Mouse (Mus musculus) midbrain, embryonic 10.5 days (tissue): Measurements from ENCODE around the gene Zfp536. TPM values are rescaled to one million over a fixed set of nuclear protein-coding genes. Genes with fewer than 3 reads are reported as not detected.

Experiments used
- DNase-seq: peaks from one replicate; pipeline ENCODE4 v3.0.0-alpha.2; 2017; ENCODE audit warnings: low spot score
- H3K27ac ChIP-seq: fragments of 300-500 bp; sonication (generic); replicated peaks from 2 replicates; pipeline ENCODE4 v1.5.1; 2016; ENCODE audit warnings: mild to moderate bottlenecking
- H3K27me3 ChIP-seq: fragments of 300-500 bp; sonication (generic); 2 replicates; pipeline ENCODE4 v1.6.1; 2016; ENCODE audit warnings: low read depth, mild to moderate bottlenecking; ENCODE audit not compliant: poor library complexity, severe bottlenecking
- H3K36me3 ChIP-seq: fragments of 300-500 bp; sonication (generic); 2 replicates; pipeline ENCODE4 v1.6.1; 2016; ENCODE audit warnings: mild to moderate bottlenecking, moderate library complexity
- H3K4me1 ChIP-seq: fragments of 300-500 bp; sonication (generic); 2 replicates; pipeline ENCODE4 v1.6.1; 2016
- H3K4me3 ChIP-seq: fragments of 300-500 bp; sonication (generic); 2 replicates; pipeline ENCODE4 v1.5.1; 2016; ENCODE audit warnings: mild to moderate bottlenecking, moderate library complexity
- H3K9me3 ChIP-seq: fragments of 300-500 bp; sonication (generic); replicated peaks from 2 replicates; pipeline ENCODE4 v1.6.1; 2016; ENCODE audit warnings: mild to moderate bottlenecking
- WGBS: fragments of 180-500 bp; shearing (Covaris S2); methylation state at CpG from one replicate; pipeline ENCODE4 v1.1.7; 2016; 5-methylcytosine and 5-hydroxymethylcytosine counted together
- polyA plus RNA-seq: library from polyadenylated mRNA; unstranded; fragments of >200 nt; fragmentation: Nextera tagmentation; extraction: Ambion mirVana; gene quantifications from 2 replicates; pipeline ENCODE4 v1.2.1, GENCODE M21; 2016

Zfp536 gene
- polyA plus RNA-seq, 1 experiment from 2014 or later, result 31.0 TPM

DNA sequence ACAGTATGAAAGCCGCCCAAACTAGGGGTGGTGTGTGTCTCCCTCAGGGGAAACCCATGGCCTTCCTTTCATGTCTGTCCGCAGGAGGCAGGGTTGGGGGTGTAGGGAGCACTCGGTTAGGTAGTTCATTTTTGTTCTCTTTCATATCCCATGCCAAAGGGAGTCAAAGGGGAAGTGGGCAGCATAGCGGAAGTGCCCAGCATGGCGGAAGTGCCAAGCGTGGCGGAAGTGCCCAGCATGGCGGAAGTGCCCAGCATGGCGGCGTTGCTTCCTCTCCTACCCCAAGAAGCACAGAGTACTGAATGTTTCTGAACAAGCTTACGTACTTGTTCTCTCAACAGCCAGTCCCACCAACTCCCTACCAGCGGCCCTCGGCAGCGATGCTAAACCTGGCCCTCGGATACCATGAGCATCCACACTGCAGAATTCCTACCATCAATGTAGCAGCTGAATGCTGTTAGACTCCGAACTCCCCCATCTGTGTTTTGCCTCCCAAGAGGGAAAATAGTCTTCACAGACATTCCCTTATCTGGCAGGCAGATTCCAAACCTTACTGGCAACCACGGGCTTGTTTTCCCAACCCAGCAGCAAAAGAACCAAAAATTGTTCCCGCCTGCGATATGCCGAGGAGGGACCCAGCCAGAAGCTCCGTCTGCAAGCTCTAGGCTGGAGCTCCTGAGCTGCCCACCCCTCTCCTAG lies 125.4 kb downstream of the Zfp536 start:
- no peak overlapping the region for H3K4me3 ChIP-seq
- peaks cover 50% of the 10 kb centered on the region for H3K36me3 ChIP-seq
- DNase-seq, result no peak
- H3K27me3 ChIP-seq, result no peaks in the 10 kb centered on the region
- no peaks in the 10 kb centered on the region for H3K9me3 ChIP-seq
- peaks cover 34% of the 10 kb centered on the region for H3K4me1 ChIP-seq
- H3K27ac ChIP-seq, result peak overlapping the region; percentile 52; the same call in 1 of the 2 replicates
- WGBS, result 93% methylated on average over 21 of the region's 21 CpGs

- 40% methylated on average over 12 of the region's 12 CpGs for WGBS
- Histone ChIP-seq H3K36me3 (peaks cover 26% of the 10 kb centered on the region), H3K27ac (no peak overlapping the region), H3K27me3 (no peaks in the 10 kb centered on the region), H3K4me1 (peaks cover 25% of the 10 kb centered on the region), H3K9me3 (no peaks in the 10 kb centered on the region), H3K4me3 (no peak overlapping the region)
- no peak for DNase-seq
Measured at GRCm38 (mm10) chr7:37639740-37640397, 133.6 kb downstream of the Zfp536 start.

DNA sequence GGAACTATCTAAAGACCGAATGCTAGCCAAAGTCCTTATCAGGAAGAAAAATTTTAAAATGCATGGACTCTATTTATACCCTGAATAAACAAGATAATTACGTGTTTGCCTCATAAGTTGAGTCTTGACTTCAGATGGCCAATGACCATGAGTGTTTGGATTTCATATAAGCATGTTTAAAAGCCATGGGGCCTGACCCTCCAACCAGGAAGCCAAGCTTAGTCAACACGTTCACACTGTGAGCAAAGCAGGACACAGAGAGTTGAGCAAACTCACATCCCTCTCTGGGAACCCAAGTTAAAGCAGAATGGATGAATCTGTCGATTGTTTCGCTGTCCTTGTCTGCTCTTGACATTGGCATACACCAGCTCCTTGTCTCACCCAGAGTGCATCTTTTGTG lies 138.6 kb downstream of the Zfp536 start:
- Histone ChIP-seq H3K36me3 (peaks cover 10% of the 10 kb centered on the region; the same call in 1 of the 2 replicates), H3K27me3 (no peaks in the 10 kb centered on the region), H3K4me3 (no peak overlapping the region), H3K4me1 (peaks cover 5% of the 10 kb centered on the region), H3K9me3 (no peaks in the 10 kb centered on the region), H3K27ac (no peak overlapping the region)
- 86% methylated on average over 5 of the region's 5 CpGs for WGBS
- no peak for DNase-seq

DNA sequence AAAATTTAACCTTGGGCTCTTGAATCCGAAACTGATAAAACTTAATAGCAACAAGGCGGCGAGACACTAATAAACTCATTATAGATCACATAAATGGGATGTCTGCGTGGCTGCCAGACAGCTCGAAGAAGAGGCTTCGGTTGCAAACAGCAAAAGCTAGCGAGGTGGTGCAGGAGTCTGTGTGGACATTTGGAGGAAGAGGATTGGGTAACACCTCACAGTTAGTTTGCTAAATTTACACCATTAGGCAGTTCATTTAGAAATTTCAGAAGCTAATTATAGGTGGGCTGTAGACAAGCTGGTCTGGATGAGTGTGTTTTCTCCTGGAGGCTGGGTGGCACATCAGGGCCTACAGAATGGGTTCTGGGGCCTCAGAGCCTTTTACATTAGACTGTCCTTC lies 143.0 kb downstream of the Zfp536 start:
- H3K9me3 ChIP-seq, result no peaks in the 10 kb centered on the region

GRCm38 (mm10) chr7:37627897-37628510 lies 145.4 kb downstream of the Zfp536 start:
- Histone ChIP-seq H3K27me3 (peaks cover 24% of the 10 kb centered on the region), H3K27ac (no peak overlapping the region), H3K4me3 (no peak overlapping the region), H3K36me3 (no peaks in the 10 kb centered on the region), H3K9me3 (no peaks in the 10 kb centered on the region), H3K4me1 (peaks cover 27% of the 10 kb centered on the region)
- no peak for DNase-seq
- WGBS, result 83% methylated on average over 6 of the region's 6 CpGs

More for the DNA sequence above, 143.0 kb downstream of the Zfp536 start:
- H3K27ac ChIP-seq, result no peak overlapping the region
- no peak overlapping the region for H3K4me3 ChIP-seq
- 90% methylated on average over 7 of the region's 7 CpGs for whole genome bisulfite sequencing
- DNase-seq, result no peak
- H3K4me1 ChIP-seq, result peaks cover 9% of the 10 kb centered on the region
- H3K27me3 ChIP-seq, result peaks cover 12% of the 10 kb centered on the region
- H3K36me3 ChIP-seq, result no peaks in the 10 kb centered on the region

DNA sequence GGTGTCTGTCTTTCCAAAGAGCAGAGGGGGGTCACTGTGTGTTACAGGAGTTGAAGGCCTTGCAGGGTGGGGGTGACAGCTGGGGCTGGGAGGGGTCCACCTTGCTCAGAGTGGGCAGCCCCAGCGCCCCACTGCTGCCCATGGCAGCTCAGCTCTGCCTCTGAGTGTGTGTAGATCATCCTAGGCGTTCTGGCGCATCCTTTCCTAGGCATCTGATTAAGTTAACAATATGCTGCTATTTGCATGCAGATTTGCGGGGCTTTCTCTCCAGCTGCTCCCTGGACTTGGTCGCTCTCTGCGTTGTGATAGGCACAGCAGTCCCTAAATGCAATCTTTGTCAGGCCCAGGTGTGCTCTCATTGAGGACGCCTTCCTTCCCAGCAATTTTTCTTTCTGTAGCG lies 147.7 kb downstream of the Zfp536 start:
- Histone ChIP-seq H3K9me3 (no peaks in the 10 kb centered on the region), H3K4me3 (no peak overlapping the region), H3K27ac (no peak overlapping the region), H3K27me3 (peaks cover 33% of the 10 kb centered on the region), H3K36me3 (no peaks in the 10 kb centered on the region), H3K4me1 (peaks cover 27% of the 10 kb centered on the region)
- 15% methylated on average over 8 of the region's 8 CpGs for WGBS
- no peak for DNase-seq

GRCm38 (mm10) chr7:37624759-37625340 lies 148.6 kb downstream of the Zfp536 start:
- WGBS, result 3% methylated on average over 20 of the region's 20 CpGs
- peak overlapping the region; percentile 55 for H3K4me3 ChIP-seq
- H3K27me3 ChIP-seq, result peaks cover 33% of the 10 kb centered on the region
- peak overlapping the region; percentile 66 for H3K27ac ChIP-seq
- H3K4me1 ChIP-seq, result peaks cover 27% of the 10 kb centered on the region
- H3K36me3 ChIP-seq, result 0 out of 2 replicates have a peak, but pooled peaks cover 1% of the 10 kb centered on the region
- peak; percentile 55 for DNase-seq
- H3K9me3 ChIP-seq, result no peaks in the 10 kb centered on the region

DNA sequence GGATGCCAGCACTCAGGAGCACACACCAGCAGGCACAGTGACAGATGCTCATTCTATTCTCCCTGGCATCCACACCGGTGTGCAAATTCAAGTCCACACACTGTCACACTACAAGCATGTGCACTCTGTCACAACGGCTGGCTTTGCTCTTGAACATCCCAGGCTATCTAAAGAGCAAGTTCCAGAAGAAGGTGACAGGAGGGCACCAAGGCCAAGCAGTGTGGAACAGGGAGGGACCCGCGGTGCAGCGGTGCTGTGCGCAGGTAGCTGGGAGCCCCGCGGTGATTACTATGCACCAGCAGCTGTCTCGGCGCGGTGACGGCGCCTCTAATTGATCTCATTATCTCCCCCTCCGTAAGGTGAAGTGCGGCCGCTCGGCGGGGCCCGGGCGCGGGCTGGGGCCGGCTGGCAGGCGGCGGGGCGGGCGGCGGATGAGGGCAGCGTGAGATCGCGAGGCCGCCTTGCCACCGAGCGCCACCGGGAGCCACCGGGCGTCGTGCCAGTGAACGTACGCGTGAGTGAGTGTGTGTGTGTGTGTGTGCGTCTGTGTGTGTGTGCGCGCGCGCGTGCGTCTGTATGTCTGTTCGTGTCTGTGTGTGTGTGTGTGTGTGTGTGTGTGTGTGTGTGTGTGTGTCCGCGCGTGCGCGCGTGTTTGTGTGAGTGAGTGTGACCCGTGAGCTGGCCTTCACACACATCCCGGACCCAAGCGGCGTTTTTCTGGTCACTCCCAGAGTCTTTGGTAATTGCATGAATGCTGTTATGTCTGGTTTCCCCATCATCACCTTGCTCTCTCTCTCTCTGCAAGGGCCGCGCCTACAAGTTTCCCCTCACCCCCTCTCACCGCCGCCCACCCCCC lies 149.3 kb downstream of the Zfp536 start:
- H3K4me3 ChIP-seq, result peak overlapping the region; percentile 55
- peaks cover 30% of the 10 kb centered on the region for H3K4me1 ChIP-seq
- 0 out of 2 replicates have a peak, but pooled peaks cover 4% of the 10 kb centered on the region for H3K36me3 ChIP-seq
- H3K27me3 ChIP-seq, result peaks cover 33% of the 10 kb centered on the region
- peak; percentile 56 for DNase-seq
- H3K9me3 ChIP-seq, result no peaks in the 10 kb centered on the region
- WGBS, result 2% methylated on average over 62 of the region's 62 CpGs
- H3K27ac ChIP-seq, result peak overlapping the region; percentile 66

DNA sequence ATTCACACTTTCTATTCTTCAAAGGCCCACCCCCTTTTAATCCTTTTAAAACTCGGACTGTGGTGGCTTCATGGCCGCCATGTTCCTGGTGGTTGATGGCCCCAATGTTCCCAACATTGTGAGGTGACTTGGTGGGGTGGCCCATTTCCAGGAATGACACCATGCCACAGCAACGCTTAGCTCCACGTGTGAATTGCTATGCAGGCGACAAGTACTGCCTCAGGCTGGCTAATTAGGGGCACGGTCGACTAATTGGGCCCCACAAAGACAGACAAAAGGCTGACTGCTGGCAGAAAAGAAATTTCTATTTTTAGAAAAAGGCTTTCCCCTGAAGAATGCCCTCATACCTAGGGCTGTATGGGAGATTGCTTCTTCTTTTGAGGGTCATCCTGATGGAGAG lies 154.2 kb downstream of the Zfp536 start:
- DNase-seq, result no peak
- Histone ChIP-seq H3K9me3 (no peaks in the 10 kb centered on the region), H3K4me3 (no peak overlapping the region), H3K27ac (no peak overlapping the region), H3K4me1 (peaks cover 33% of the 10 kb centered on the region), H3K27me3 (peaks cover 20% of the 10 kb centered on the region), H3K36me3 (0 out of 2 replicates have a peak, but pooled peaks cover 7% of the 10 kb centered on the region)
- 83% methylated on average over 7 of the region's 7 CpGs for WGBS

- 86% methylated on average over 2 of the region's 2 CpGs for WGBS
- Histone ChIP-seq H3K27ac (no peak overlapping the region), H3K4me1 (peaks cover 26% of the 10 kb centered on the region), H3K9me3 (no peaks in the 10 kb centered on the region), H3K27me3 (peaks cover 8% of the 10 kb centered on the region), H3K4me3 (no peak overlapping the region), H3K36me3 (0 out of 2 replicates have a peak, but pooled peaks cover 7% of the 10 kb centered on the region)
- DNase-seq, result no peak
Measured at GRCm38 (mm10) chr7:37617880-37618279, 155.6 kb downstream of the Zfp536 start.

DNA sequence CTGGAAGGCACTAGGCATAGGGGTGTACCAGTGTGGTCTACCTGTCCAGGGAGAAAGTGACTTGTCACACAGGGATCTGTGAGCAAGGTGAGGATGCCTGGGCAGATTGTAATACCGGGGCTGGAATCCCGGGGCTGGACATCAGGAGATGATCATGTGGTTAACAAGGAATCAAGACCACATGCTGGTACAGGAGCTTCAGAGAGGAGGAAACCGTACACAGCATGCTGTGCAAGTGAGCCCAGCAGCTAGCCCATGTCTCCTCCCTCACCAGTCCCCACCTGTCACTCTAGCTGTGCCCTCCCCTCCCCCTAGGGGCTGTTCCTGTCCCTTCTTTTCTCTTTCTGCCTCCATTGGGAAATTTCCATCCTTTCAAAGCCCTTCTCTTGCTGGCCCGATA lies 157.5 kb downstream of the Zfp536 start:
- WGBS, result 80% methylated on average over 4 of the region's 4 CpGs
- H3K4me3 ChIP-seq, result no peak overlapping the region
- H3K4me1 ChIP-seq, result peaks cover 26% of the 10 kb centered on the region
- no peak for DNase-seq
- H3K27ac ChIP-seq, result no peak overlapping the region
- H3K27me3 ChIP-seq, result no peaks in the 10 kb centered on the region
- no peaks in the 10 kb centered on the region for H3K9me3 ChIP-seq
- H3K36me3 ChIP-seq, result 0 out of 2 replicates have a peak, but pooled peaks cover 7% of the 10 kb centered on the region

- H3K36me3 ChIP-seq, result 0 out of 2 replicates have a peak, but pooled peaks cover 3% of the 10 kb centered on the region
- no peaks in the 10 kb centered on the region for H3K27me3 ChIP-seq
- no peaks in the 10 kb centered on the region for H3K9me3 ChIP-seq
- no peak for DNase-seq
- H3K4me1 ChIP-seq, result peaks cover 26% of the 10 kb centered on the region
- H3K4me3 ChIP-seq, result no peak overlapping the region
- H3K27ac ChIP-seq, result no peak overlapping the region
- WGBS, result 84% methylated on average over 10 of the region's 10 CpGs
Measured at GRCm38 (mm10) chr7:37614381-37614780, 159.1 kb downstream of the Zfp536 start.
